Mouse (Mus musculus) ES-E14 (cell line): ENCODE results near the gene Cdk2.

ENCODE experiments used
- CHD2 ChIP-seq: IDR thresholded peaks from 2 replicates; pipeline ENCODE4 v1.6.1; 2014; ENCODE audit warnings: mild to moderate bottlenecking, low read depth, low read length, inconsistent platforms
- HCFC1 ChIP-seq: IDR thresholded peaks from 2 replicates; pipeline ENCODE4 v1.6.1; 2012; ENCODE audit warnings: low read length, inconsistent platforms, borderline replicate concordance; ENCODE audit not compliant: insufficient read depth
- MAFK ChIP-seq: IDR thresholded peaks from 2 replicates; pipeline ENCODE4 v1.6.1; 2014; ENCODE audit warnings: mild to moderate bottlenecking, low read depth, low read length, inconsistent platforms; ENCODE audit not compliant: insufficient read depth
- ZNF384 ChIP-seq: IDR thresholded peaks from 2 replicates; pipeline ENCODE4 v1.6.1; 2012; ENCODE audit warnings: low read depth, low read length, inconsistent platforms

DNA sequence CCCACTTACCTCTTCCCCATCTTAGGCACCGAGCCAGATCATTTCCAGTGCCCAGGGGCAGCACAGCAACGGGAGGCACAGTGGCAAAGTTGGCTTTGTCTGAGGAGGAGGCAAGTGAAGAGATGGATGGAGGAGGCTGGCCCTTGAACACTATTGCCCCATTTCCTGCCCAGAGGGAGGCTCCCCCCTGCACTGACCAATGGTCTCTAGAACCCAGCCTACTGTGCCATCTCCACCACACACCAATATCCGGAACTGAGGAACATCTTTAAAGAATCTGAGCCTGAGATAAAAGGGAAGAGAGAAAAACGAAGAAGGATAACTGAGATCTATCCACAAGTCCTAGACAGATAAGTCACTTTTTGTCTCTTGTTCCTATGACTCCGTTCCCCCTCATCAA lies 23.2 kb upstream of the Cdk2 start:
- TF ChIP-seq MAFK (no peak), ZNF384 (no peak), HCFC1 (no peak), CHD2 (no peak)
